Mouse (Mus musculus) forebrain, embryonic 15.5 days (tissue): ENCODE data around the gene Tmem205. TPM values are rescaled to one million over a fixed set of nuclear protein-coding genes. Genes with fewer than 3 reads are reported as not detected.

Experiments used
- ATAC-seq: fragments of 200-750 bp; cut with Nextera tagmentation; replicated peaks from 2 replicates; pipeline ENCODE4 v1.8.0; 2017; ENCODE audit warnings: mild to moderate bottlenecking, moderate TSS enrichment, moderate library complexity
- H3K27ac ChIP-seq: fragments of 300-500 bp; sonication (generic); replicated peaks from 2 replicates; pipeline ENCODE4 v1.5.1; 2015; ENCODE audit warnings: mild to moderate bottlenecking, inconsistent platforms
- H3K27me3 ChIP-seq: fragments of 300-500 bp; sonication (generic); 2 replicates; pipeline ENCODE4 v1.6.1; 2015; ENCODE audit warnings: inconsistent platforms
- H3K36me3 ChIP-seq: fragments of 300-500 bp; sonication (generic); 2 replicates; pipeline ENCODE4 v1.6.1; 2015; ENCODE audit warnings: mild to moderate bottlenecking, inconsistent platforms
- H3K4me1 ChIP-seq: fragments of 300-500 bp; sonication (generic); 2 replicates; pipeline ENCODE4 v1.6.1; 2015; ENCODE audit warnings: inconsistent platforms
- H3K4me2 ChIP-seq: fragments of 300-500 bp; sonication (generic); replicated peaks from 2 replicates; pipeline ENCODE4 v1.6.1; 2015; ENCODE audit warnings: mild to moderate bottlenecking, inconsistent platforms
- H3K4me3 ChIP-seq: fragments of 300-500 bp; sonication (generic); 2 replicates; pipeline ENCODE4 v1.5.1; 2015; ENCODE audit warnings: mild to moderate bottlenecking, inconsistent platforms
- H3K9ac ChIP-seq: fragments of 300-500 bp; sonication (generic); replicated peaks from 2 replicates; pipeline ENCODE4 v1.6.1; 2015; ENCODE audit warnings: mild to moderate bottlenecking, inconsistent platforms
- H3K9me3 ChIP-seq: fragments of 300-500 bp; sonication (generic); 2 replicates; pipeline ENCODE4 v1.6.1; 2016; ENCODE audit warnings: inconsistent platforms
- WGBS: fragments of 180-500 bp; shearing (Covaris S2); methylation state at CpG from one replicate; pipeline ENCODE4 v1.1.7; 2015; ENCODE audit warnings: mixed read lengths; 5-methylcytosine and 5-hydroxymethylcytosine counted together
- polyA plus RNA-seq: library from polyadenylated mRNA; unstranded; fragments of >200 nt; fragmentation: Nextera tagmentation; extraction: Ambion mirVana; gene quantifications from 2 replicates; pipeline ENCODE4 v1.2.1, GENCODE M21; 2015

The Tmem205 gene
- polyA plus RNA-seq, 1 experiment from 2014 or later, result 53.7 TPM

- H3K9me3 ChIP-seq, result no peaks in the 10 kb centered on the region
- no peak overlapping the region for H3K27ac ChIP-seq
- no peak overlapping the region for H3K4me3 ChIP-seq
- ATAC-seq, result no peak
- 0 out of 2 replicates have a peak, but pooled peaks cover 3% of the 10 kb centered on the region for H3K36me3 ChIP-seq
- H3K27me3 ChIP-seq, result peaks cover 42% of the 10 kb centered on the region
- no peak overlapping the region for H3K9ac ChIP-seq
- no peak overlapping the region for H3K4me2 ChIP-seq
- peaks cover 37% of the 10 kb centered on the region for H3K4me1 ChIP-seq
- whole genome bisulfite sequencing, result 91% methylated on average over 5 of the region's 5 CpGs
Observed at GRCm38 (mm10) chr9:21958372-21958771, 31.0 kb upstream of the Tmem205 start.

- ATAC-seq, result peak; percentile 98
- Histone ChIP-seq H3K4me1 (peaks cover 25% of the 10 kb centered on the region), H3K9ac (peak within 1 kb of the TSS; percentile 89), H3K27ac (peak within 1 kb of the TSS; percentile 97), H3K4me2 (peak within 1 kb of the TSS; percentile 68), H3K9me3 (no peaks in the 10 kb centered on the region), H3K36me3 (0 out of 2 replicates have a peak, but pooled peaks cover 3% of the 10 kb centered on the region), H3K27me3 (peaks cover 15% of the 10 kb centered on the region), H3K4me3 (peak within 1 kb of the TSS; percentile 81)
- WGBS, result under 1% methylated on average over 53 of the region's 54 CpGs
Observed at GRCm38 (mm10) chr9:21955570-21956281, 28.4 kb upstream of the Tmem205 start, which contains the start of gene Swsap1. TSS of gene Swsap1 (plus strand) at chr9:21955755.

GRCm38 (mm10) chr9:21955225-21955569 lies 27.8 kb upstream of the Tmem205 start:
- peak; percentile 66 for ATAC-seq

GRCm38 (mm10) chr9:21954635-21955034 lies 27.3 kb upstream of the Tmem205 start:
- 78% methylated on average over 3 of the region's 3 CpGs for WGBS
- peak overlapping the region; percentile 68; the same call in 1 of the 2 replicates for H3K4me2 ChIP-seq
- H3K4me1 ChIP-seq, result peaks cover 22% of the 10 kb centered on the region
- H3K27ac ChIP-seq, result 0 out of 2 replicates have a peak overlapping the region, but pooled peaks have one; percentile 97
- 0 out of 2 replicates have a peak, but pooled peaks cover 3% of the 10 kb centered on the region for H3K36me3 ChIP-seq
- H3K9me3 ChIP-seq, result no peaks in the 10 kb centered on the region
- no peak for ATAC-seq
- H3K27me3 ChIP-seq, result peaks cover 4% of the 10 kb centered on the region; the same call in 1 of the 2 replicates
- H3K9ac ChIP-seq, result no peak overlapping the region
- H3K4me3 ChIP-seq, result peak overlapping the region; percentile 81; the same call in 1 of the 2 replicates

More at GRCm38 (mm10) chr9:21955225-21955569, 27.8 kb upstream of the Tmem205 start:
- Histone ChIP-seq H3K36me3 (0 out of 2 replicates have a peak, but pooled peaks cover 3% of the 10 kb centered on the region), H3K4me2 (peak overlapping the region; percentile 68), H3K4me3 (peak overlapping the region; percentile 81), H3K27ac (peak overlapping the region; percentile 97), H3K4me1 (peaks cover 22% of the 10 kb centered on the region), H3K9me3 (no peaks in the 10 kb centered on the region), H3K27me3 (peaks cover 10% of the 10 kb centered on the region; the same call in 1 of the 2 replicates), H3K9ac (peak overlapping the region; percentile 89)
- 3% methylated on average over 18 of the region's 18 CpGs for WGBS

- Histone ChIP-seq H3K4me1 (peaks cover 22% of the 10 kb centered on the region), H3K9ac (no peak overlapping the region), H3K4me2 (peak overlapping the region; percentile 14; the same call in 1 of the 2 replicates), H3K36me3 (0 out of 2 replicates have a peak, but pooled peaks cover 2% of the 10 kb centered on the region), H3K9me3 (no peaks in the 10 kb centered on the region), H3K27ac (peak overlapping the region; percentile 71), H3K27me3 (0 out of 2 replicates have a peak, but pooled peaks cover 3% of the 10 kb centered on the region), H3K4me3 (no peak overlapping the region)
- WGBS, result 4% methylated on average over 3 of the region's 3 CpGs
- ATAC-seq, result peak; percentile 2; the same call in 1 of the 2 replicates
Observed at GRCm38 (mm10) chr9:21953600-21953999, 26.2 kb upstream of the Tmem205 start.

DNA sequence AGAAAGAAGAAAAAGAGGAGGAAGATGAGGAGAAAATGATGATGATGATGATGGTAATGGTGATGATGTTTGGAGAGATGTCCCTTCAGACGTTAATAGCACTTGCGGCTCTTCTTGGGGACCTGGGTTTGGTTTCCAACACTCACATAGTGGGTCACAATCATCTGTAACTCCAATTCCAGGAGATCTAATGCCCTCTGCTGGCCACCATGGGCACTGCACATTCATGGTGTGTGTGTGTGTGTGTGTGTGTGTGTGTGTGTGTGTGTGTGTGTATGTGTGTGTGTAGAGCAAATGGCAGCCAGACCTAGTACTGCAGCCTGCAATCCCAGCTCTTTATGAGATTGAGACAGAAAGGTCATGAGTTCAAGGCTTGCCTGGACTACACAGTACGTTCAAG lies 24.6 kb upstream of the Tmem205 start:
- 81% methylated on average over 3 of the region's 3 CpGs for WGBS
- Histone ChIP-seq H3K27ac (no peak overlapping the region), H3K4me2 (no peak overlapping the region), H3K9ac (no peak overlapping the region), H3K4me1 (peaks cover 22% of the 10 kb centered on the region), H3K4me3 (no peak overlapping the region), H3K27me3 (0 out of 2 replicates have a peak, but pooled peaks cover 3% of the 10 kb centered on the region), H3K9me3 (no peaks in the 10 kb centered on the region), H3K36me3 (peaks cover 6% of the 10 kb centered on the region; the same call in 1 of the 2 replicates)
- ATAC-seq, result no peak

GRCm38 (mm10) chr9:21950322-21950721 lies 23.0 kb upstream of the Tmem205 start:
- no peak overlapping the region for H3K4me3 ChIP-seq
- ATAC-seq, result no peak
- H3K36me3 ChIP-seq, result peaks cover 10% of the 10 kb centered on the region; the same call in 1 of the 2 replicates
- H3K4me2 ChIP-seq, result no peak overlapping the region
- H3K4me1 ChIP-seq, result peaks cover 14% of the 10 kb centered on the region
- H3K27ac ChIP-seq, result no peak overlapping the region
- H3K9ac ChIP-seq, result no peak overlapping the region
- no peaks in the 10 kb centered on the region for H3K9me3 ChIP-seq
- H3K27me3 ChIP-seq, result 0 out of 2 replicates have a peak, but pooled peaks cover 3% of the 10 kb centered on the region
- WGBS, result 22% methylated on average over 11 of the region's 11 CpGs

DNA sequence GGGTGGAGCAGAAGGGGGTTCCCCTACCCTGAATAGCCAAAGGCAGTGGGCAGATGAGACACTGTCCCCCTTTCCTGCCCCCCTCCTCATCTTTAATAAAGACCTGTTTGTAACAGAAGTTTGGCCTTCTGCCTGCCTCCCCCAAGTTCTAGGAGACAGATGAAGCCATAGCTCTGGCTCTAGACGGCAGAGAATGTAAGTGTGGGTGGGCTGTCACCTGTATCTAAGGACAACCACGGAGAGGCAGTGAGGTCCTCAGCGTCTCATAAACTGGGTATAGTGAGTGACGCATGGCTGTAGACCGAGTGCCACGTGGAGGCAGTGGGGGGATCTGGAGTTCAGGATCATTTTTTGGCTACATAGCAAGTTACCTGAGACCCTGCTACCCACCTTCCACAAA lies 21.4 kb upstream of the Tmem205 start:
- H3K27me3 ChIP-seq, result 0 out of 2 replicates have a peak, but pooled peaks cover 3% of the 10 kb centered on the region
- no peaks in the 10 kb centered on the region for H3K9me3 ChIP-seq
- H3K9ac ChIP-seq, result no peak overlapping the region
- no peak for ATAC-seq
- H3K36me3 ChIP-seq, result peaks cover 14% of the 10 kb centered on the region
- no peak overlapping the region for H3K27ac ChIP-seq
- no peak overlapping the region for H3K4me2 ChIP-seq
- peaks cover 9% of the 10 kb centered on the region for H3K4me1 ChIP-seq
- 68% methylated on average over 6 of the region's 6 CpGs for WGBS
- H3K4me3 ChIP-seq, result no peak overlapping the region

- Histone ChIP-seq H3K4me2 (no peak overlapping the region), H3K4me3 (no peak overlapping the region), H3K4me1 (peaks cover 2% of the 10 kb centered on the region; the same call in 1 of the 2 replicates), H3K9ac (no peak overlapping the region), H3K27me3 (0 out of 2 replicates have a peak, but pooled peaks cover 3% of the 10 kb centered on the region), H3K36me3 (peaks cover 14% of the 10 kb centered on the region), H3K9me3 (no peaks in the 10 kb centered on the region), H3K27ac (no peak overlapping the region)
- 66% methylated on average over 8 of the region's 8 CpGs for WGBS
- ATAC-seq, result no peak
Observed at GRCm38 (mm10) chr9:21948146-21948545, 20.8 kb upstream of the Tmem205 start.

GRCm38 (mm10) chr9:21947540-21948130 lies 20.3 kb upstream of the Tmem205 start:
- Histone ChIP-seq H3K36me3 (peaks cover 14% of the 10 kb centered on the region), H3K9me3 (no peaks in the 10 kb centered on the region), H3K27ac (no peak overlapping the region), H3K4me3 (no peak overlapping the region), H3K4me1 (no peaks in the 10 kb centered on the region), H3K9ac (no peak overlapping the region), H3K27me3 (0 out of 2 replicates have a peak, but pooled peaks cover 3% of the 10 kb centered on the region), H3K4me2 (no peak overlapping the region)
- no peak; the same call in 1 of the 2 replicates for ATAC-seq
- WGBS, result 10% methylated on average over 28 of the region's 28 CpGs

- H3K36me3 ChIP-seq, result peaks cover 25% of the 10 kb centered on the region
- 0 out of 2 replicates have a peak, but pooled peaks cover 3% of the 10 kb centered on the region for H3K27me3 ChIP-seq
- 30% methylated on average over 23 of the region's 23 CpGs for WGBS
- H3K4me3 ChIP-seq, result no peak overlapping the region
- no peaks in the 10 kb centered on the region for H3K9me3 ChIP-seq
- no peak overlapping the region for H3K4me2 ChIP-seq
- H3K9ac ChIP-seq, result no peak overlapping the region
- H3K27ac ChIP-seq, result no peak overlapping the region
- no peaks in the 10 kb centered on the region for H3K4me1 ChIP-seq
- ATAC-seq, result no peak
Observed at GRCm38 (mm10) chr9:21944267-21944666, 16.9 kb upstream of the Tmem205 start.

DNA sequence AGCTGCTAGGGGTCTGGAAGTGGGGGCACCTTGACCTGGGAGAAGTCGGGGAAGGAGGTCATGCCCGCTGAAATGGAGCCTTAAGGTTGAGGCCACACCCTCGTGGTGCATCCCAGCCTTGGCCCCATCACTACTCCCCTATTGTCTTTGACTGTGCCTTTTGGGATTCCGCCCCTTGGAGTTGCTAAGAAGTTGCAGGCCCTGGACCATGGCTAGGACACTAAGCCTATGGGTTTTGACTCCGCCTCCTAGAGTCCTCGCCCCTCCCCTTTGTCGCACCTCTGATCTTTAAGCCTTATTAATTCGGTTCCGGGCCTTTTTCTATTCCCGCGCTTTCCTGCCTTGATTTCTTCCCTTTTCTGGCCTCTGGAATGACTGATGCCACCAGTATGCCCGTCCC lies 16.3 kb upstream of the Tmem205 start:
- Histone ChIP-seq H3K9me3 (no peaks in the 10 kb centered on the region), H3K4me3 (no peak overlapping the region), H3K4me1 (peaks cover 5% of the 10 kb centered on the region), H3K9ac (no peak overlapping the region), H3K4me2 (no peak overlapping the region), H3K27ac (no peak overlapping the region), H3K27me3 (no peaks in the 10 kb centered on the region), H3K36me3 (peaks cover 27% of the 10 kb centered on the region)
- 0 out of 2 replicates have a peak, but pooled peaks have one; percentile 35 for ATAC-seq
- WGBS, result 58% methylated on average over 12 of the region's 12 CpGs
